Mouse (Mus musculus) limb, embryonic 11.5 days (tissue): ENCODE results near the gene Cfap58. TPM values are rescaled to one million over a fixed set of nuclear protein-coding genes. Genes with fewer than 3 reads are reported as not detected.

Source experiments
- ATAC-seq: fragments of 200-750 bp; cut with Nextera tagmentation; 2 replicates; pipeline ENCODE4 v1.8.0; 2017; ENCODE audit warnings: low read depth; ENCODE audit not compliant: insufficient number of reproducible peaks, low FRiP score, low TSS enrichment
- DNase-seq: peaks from one replicate; pipeline ENCODE4 v3.0.0-alpha.2; 2015; ENCODE audit warnings: low spot score
- H3K27ac ChIP-seq: fragments of 300-500 bp; sonication (generic); replicated peaks from 2 replicates; pipeline ENCODE4 v1.5.1; 2014; ENCODE audit warnings: low read depth, mild to moderate bottlenecking, low read length
- H3K27me3 ChIP-seq: fragments of 300-500 bp; sonication (generic); 2 replicates; pipeline ENCODE4 v1.6.1; 2014; ENCODE audit warnings: mild to moderate bottlenecking, low read length, mixed read lengths; ENCODE audit not compliant: control insufficient read depth, insufficient read depth
- H3K36me3 ChIP-seq: fragments of 300-500 bp; sonication (generic); 2 replicates; pipeline ENCODE4 v1.6.1; 2014; ENCODE audit warnings: mild to moderate bottlenecking, low read length, moderate library complexity, mixed read lengths; ENCODE audit not compliant: control insufficient read depth, insufficient read depth
- H3K4me1 ChIP-seq: fragments of 300-500 bp; sonication (generic); 2 replicates; pipeline ENCODE4 v1.6.1; 2014; ENCODE audit warnings: low read length, mixed read lengths; ENCODE audit not compliant: control insufficient read depth, insufficient read depth
- H3K4me2 ChIP-seq: fragments of 300-500 bp; sonication (generic); 2 replicates; pipeline ENCODE4 v1.6.1; 2014; ENCODE audit warnings: low read depth, mild to moderate bottlenecking, moderate library complexity; ENCODE audit not compliant: severe bottlenecking
- H3K4me3 ChIP-seq: fragments of 300-500 bp; sonication (generic); 2 replicates; pipeline ENCODE4 v1.5.1; 2014; ENCODE audit warnings: low read depth, low read length
- H3K9ac ChIP-seq: fragments of 300-500 bp; sonication (generic); 2 replicates; pipeline ENCODE4 v1.6.1; 2014; ENCODE audit warnings: mild to moderate bottlenecking, low read length
- H3K9me3 ChIP-seq: fragments of 300-500 bp; sonication (generic); 2 replicates; pipeline ENCODE4 v1.6.1; 2016; ENCODE audit warnings: low read length; ENCODE audit not compliant: control insufficient read depth
- WGBS: fragments of 180-500 bp; shearing (Covaris S2); extraction: QIAGEN DNeasy Blood & Tissue Kit; methylation state at CpG from one replicate; pipeline ENCODE4 v1.1.7; 2014; 5-methylcytosine and 5-hydroxymethylcytosine counted together
- polyA plus RNA-seq: library from polyadenylated mRNA; unstranded; fragments of >200 nt; fragmentation: Nextera tagmentation; extraction: Ambion mirVana; gene quantifications from 2 replicates; pipeline ENCODE4 v1.2.1, GENCODE M21; 2014

Cfap58 gene
- polyA plus RNA-seq, 1 experiment from 2014 or later = 0.09 TPM

- H3K4me3 ChIP-seq = no peak overlapping the region
- ATAC-seq (no peak), DNase-seq (no peak)
- no peaks in the 10 kb centered on the region for H3K9me3 ChIP-seq
- H3K9ac ChIP-seq = no peak overlapping the region
- H3K4me1 ChIP-seq = peaks cover 4% of the 10 kb centered on the region; the same call in 1 of the 2 replicates
- H3K36me3 ChIP-seq = no peaks in the 10 kb centered on the region
- no peak overlapping the region for H3K4me2 ChIP-seq
- 82% methylated on average over 6 of the region's 6 CpGs for WGBS
- no peaks in the 10 kb centered on the region for H3K27me3 ChIP-seq
- H3K27ac ChIP-seq = no peak overlapping the region
These were observed 1.9 kb upstream of the Cfap58 start for GRCm38 (mm10) chr19:47935530-47935929.

DNA sequence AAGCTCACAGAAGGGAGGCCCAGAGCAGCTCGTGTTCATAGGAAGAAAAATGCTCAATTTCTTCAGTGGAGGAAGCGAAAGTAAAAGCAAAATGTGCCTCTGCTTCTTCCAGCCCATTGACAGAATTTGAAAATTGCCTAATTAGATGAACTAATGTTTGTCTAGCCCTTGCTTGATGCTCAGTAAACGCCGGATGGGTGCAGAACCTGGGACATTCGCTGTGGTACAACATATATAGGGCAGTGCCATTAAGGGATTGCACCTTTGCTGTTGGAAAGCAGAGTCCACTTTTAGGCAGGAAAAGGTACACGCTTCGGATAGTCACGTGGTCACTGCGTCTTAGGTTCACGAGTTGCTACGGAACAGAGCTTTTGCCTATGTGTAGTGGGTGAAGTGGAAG lies 985 bp upstream of the Cfap58 start:
- no peak for DNase-seq

DNA sequence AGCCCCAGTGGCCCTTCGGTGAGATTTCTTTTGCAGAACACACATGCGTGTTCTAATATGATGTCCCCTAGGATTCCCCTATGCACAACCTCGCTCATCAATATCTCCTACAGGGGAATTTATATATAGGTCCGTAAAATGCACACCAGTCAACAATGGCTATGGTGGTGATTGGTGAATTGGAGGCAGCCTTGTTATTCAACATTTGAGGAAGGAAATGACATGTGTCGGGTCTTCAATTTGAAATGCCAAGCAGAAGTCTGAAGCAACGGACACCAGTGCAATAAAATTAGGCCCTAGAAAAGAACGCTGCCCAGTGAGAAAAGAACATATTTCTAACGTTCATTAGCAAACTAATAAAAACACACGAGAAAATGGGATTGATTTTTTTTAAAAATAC lies 537 bp upstream of the Cfap58 start:
- no peak for DNase-seq

More for the DNA sequence above, 985 bp upstream of the Cfap58 start:
- H3K27me3 ChIP-seq = no peaks in the 10 kb centered on the region
- ATAC-seq = no peak
- WGBS = 92% methylated on average over 11 of the region's 11 CpGs
- no peak overlapping the region for H3K4me3 ChIP-seq
- H3K27ac ChIP-seq = no peak overlapping the region
- no peak overlapping the region for H3K9ac ChIP-seq
- no peaks in the 10 kb centered on the region for H3K9me3 ChIP-seq
- H3K36me3 ChIP-seq = no peaks in the 10 kb centered on the region
- no peak overlapping the region for H3K4me2 ChIP-seq
- H3K4me1 ChIP-seq = peaks cover 4% of the 10 kb centered on the region; the same call in 1 of the 2 replicates

DNA sequence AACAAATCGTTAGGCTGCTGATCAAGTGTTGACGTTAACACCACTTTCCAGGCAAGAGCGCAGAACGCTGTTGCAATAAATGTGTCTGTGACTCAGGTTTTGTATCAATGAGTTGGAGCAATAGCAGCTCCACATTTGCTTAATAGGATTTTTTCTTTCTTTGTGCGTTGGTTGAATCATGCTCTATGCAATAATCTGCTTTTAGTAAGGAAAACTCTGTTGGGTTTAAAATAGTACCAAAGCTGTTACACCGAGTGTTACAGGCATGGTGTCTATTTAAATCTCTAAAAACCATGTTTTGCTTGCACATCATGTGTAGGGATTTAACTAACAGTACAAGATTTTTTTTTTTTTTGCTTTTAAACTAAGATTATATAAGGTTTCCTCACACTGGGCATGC lies 1.9 kb downstream of the Cfap58 start:
- 71% methylated on average over 6 of the region's 6 CpGs for WGBS
- H3K9me3 ChIP-seq = no peaks in the 10 kb centered on the region
- no peaks in the 10 kb centered on the region for H3K36me3 ChIP-seq
- H3K27me3 ChIP-seq = no peaks in the 10 kb centered on the region
- no peak overlapping the region for H3K4me2 ChIP-seq
- no peak for ATAC-seq
- no peak for DNase-seq
- H3K4me1 ChIP-seq = peaks cover 4% of the 10 kb centered on the region; the same call in 1 of the 2 replicates
- H3K9ac ChIP-seq = no peak overlapping the region
- H3K4me3 ChIP-seq = no peak overlapping the region
- no peak overlapping the region for H3K27ac ChIP-seq

More for the DNA sequence above, 537 bp upstream of the Cfap58 start:
- H3K36me3 ChIP-seq = no peaks in the 10 kb centered on the region
- peaks cover 4% of the 10 kb centered on the region; the same call in 1 of the 2 replicates for H3K4me1 ChIP-seq
- no peak for ATAC-seq
- H3K27me3 ChIP-seq = no peaks in the 10 kb centered on the region
- no peak overlapping the region for H3K4me3 ChIP-seq
- H3K9ac ChIP-seq = no peak overlapping the region
- 68% methylated on average over 9 of the region's 9 CpGs for WGBS
- H3K4me2 ChIP-seq = peak overlapping the region; percentile 49; the same call in 1 of the 2 replicates
- no peak overlapping the region for H3K27ac ChIP-seq
- no peaks in the 10 kb centered on the region for H3K9me3 ChIP-seq

GRCm38 (mm10) chr19:47946821-47947465 lies 9.5 kb downstream of the Cfap58 start:
- no peak overlapping the region for H3K27ac ChIP-seq
- no peaks in the 10 kb centered on the region for H3K27me3 ChIP-seq
- DNase-seq (no peak), ATAC-seq (no peak)
- no peak overlapping the region for H3K4me2 ChIP-seq
- H3K4me3 ChIP-seq = no peak overlapping the region
- no peaks in the 10 kb centered on the region for H3K4me1 ChIP-seq
- no peak overlapping the region for H3K9ac ChIP-seq
- H3K36me3 ChIP-seq = no peaks in the 10 kb centered on the region
- no peaks in the 10 kb centered on the region for H3K9me3 ChIP-seq
- 61% methylated on average over 23 of the region's 23 CpGs for WGBS

DNA sequence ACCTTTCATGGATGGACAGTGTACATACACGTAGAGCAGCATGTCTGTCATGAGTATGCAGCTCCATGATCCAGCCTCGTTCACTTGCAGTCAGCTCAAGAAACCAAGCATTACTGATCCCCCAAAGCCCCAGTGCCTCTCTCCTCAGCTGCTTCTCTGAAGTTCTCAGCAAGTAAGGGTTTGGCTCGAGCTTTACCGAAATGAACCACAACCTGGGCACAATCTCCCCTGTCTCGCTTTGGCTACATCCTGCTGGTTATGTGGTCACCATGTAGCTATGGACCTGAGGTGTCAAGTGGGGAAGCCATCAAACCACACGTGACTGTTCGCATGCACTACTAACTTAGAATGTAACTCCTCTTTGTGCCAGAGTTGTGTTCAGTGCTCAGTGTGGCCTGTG lies 13.5 kb downstream of the Cfap58 start:
- no peak overlapping the region for H3K9ac ChIP-seq
- H3K36me3 ChIP-seq = no peaks in the 10 kb centered on the region
- H3K9me3 ChIP-seq = no peaks in the 10 kb centered on the region
- no peaks in the 10 kb centered on the region for H3K27me3 ChIP-seq
- H3K4me1 ChIP-seq = no peaks in the 10 kb centered on the region
- no peak overlapping the region for H3K4me2 ChIP-seq
- ATAC-seq (no peak), DNase-seq (no peak)
- 88% methylated on average over 7 of the region's 7 CpGs for WGBS
- H3K4me3 ChIP-seq = no peak overlapping the region
- no peak overlapping the region for H3K27ac ChIP-seq

GRCm38 (mm10) chr19:47953169-47953568 lies 15.7 kb downstream of the Cfap58 start:
- Histone ChIP-seq H3K27me3 (no peaks in the 10 kb centered on the region), H3K36me3 (no peaks in the 10 kb centered on the region), H3K9ac (no peak overlapping the region), H3K4me2 (no peak overlapping the region), H3K27ac (no peak overlapping the region), H3K9me3 (no peaks in the 10 kb centered on the region), H3K4me1 (no peaks in the 10 kb centered on the region), H3K4me3 (no peak overlapping the region)
- no peak for DNase-seq
- 89% methylated on average over 9 of the region's 9 CpGs for WGBS
- no peak for ATAC-seq

DNA sequence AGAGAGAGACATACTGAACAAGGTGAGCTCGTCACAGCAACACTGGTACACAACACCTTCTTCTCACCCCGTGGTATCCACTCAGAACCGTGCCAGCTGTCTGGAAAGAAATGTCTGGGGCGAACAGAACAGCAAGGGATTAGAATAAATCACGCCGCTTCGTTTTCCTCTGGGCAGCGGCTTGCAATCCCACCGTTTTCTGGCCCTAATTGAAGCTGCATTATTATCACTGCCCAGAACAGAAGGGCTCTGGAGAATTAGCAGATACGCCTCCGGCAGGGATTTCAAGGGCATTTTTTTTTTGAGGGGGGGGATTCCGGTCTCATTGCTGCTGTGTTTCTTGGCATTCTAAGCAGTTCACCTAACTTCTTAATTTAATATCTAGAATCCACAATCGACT lies 20.7 kb downstream of the Cfap58 start:
- Histone ChIP-seq H3K4me1 (no peaks in the 10 kb centered on the region), H3K27me3 (no peaks in the 10 kb centered on the region), H3K36me3 (no peaks in the 10 kb centered on the region), H3K9me3 (no peaks in the 10 kb centered on the region), H3K4me2 (no peak overlapping the region), H3K27ac (no peak overlapping the region), H3K9ac (no peak overlapping the region), H3K4me3 (no peak overlapping the region)
- DNase-seq = no peak
- 68% methylated on average over 13 of the region's 13 CpGs for WGBS
- no peak for ATAC-seq
